Mouse (Mus musculus): ENCODE data around the gene Zmynd19. TPM values are rescaled to one million over a fixed set of nuclear protein-coding genes. Genes with fewer than 3 reads are reported as not detected.

The Zmynd19 gene
- total RNA-seq, 2 experiments from 2014 or later: 4.6 to 6.6 TPM

DNA sequence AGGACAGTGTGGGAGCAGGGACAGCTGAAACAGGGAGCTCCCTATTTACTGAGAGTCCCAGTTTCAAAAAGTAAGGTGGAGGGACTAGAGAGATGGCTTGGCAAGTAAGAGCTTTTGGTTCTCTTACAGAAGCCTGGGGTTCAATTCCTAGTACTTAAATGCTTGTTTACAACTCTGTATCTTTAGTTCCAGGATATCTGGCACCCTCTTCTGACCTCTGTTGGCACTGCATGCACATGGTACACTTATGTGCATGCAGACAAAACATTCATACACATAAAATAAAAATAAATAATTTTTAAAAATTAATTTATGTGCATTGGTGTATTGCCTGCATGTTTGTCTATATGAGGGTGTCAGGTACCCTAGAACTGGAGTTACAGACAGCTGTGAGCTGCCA lies 58.7 kb downstream of the Zmynd19 start:
- 0 out of 2 replicates have a peak, but pooled peaks have one; percentile 61 for ATAC-seq (replicated peaks; ENCODE audit: low FRiP score, poor library complexity, severe bottlenecking)

Other genes with a start within 250 kb of the Zmynd19 start
- gene Cacna1b, start 186.6 kb upstream of the Zmynd19 start, total RNA-seq (2015; ENCODE audit: low replicate concordance): under 0.01 TPM in 1 of 2 replicates, not detected in the other
- gene Cacna1b, start 186.6 kb upstream of the Zmynd19 start, total RNA-seq (2017; ENCODE audit: low replicate concordance): 0.26 TPM in 1 of 2 replicates, not detected in the other
- gene Ehmt1, start 30.2 kb upstream of the Zmynd19 start, total RNA-seq (2015; ENCODE audit: low replicate concordance): 13.8 and 36.0 TPM in 2 replicates
- 60.5 and 74.0 TPM in 2 replicates for gene Ehmt1, start 30.2 kb upstream of the Zmynd19 start, total RNA-seq (2017; ENCODE audit: low replicate concordance)
- 6.3 and 9.0 TPM in 2 replicates for gene Arrdc1, start 14.5 kb upstream of the Zmynd19 start, total RNA-seq (2015; ENCODE audit: low replicate concordance)
- gene Arrdc1, start 14.5 kb upstream of the Zmynd19 start, total RNA-seq (2017; ENCODE audit: low replicate concordance): 7.7 and 8.4 TPM in 2 replicates
- gene Dph7, start 12.6 kb downstream of the Zmynd19 start, total RNA-seq (2015; ENCODE audit: low replicate concordance): 6.5 and 16.3 TPM in 2 replicates
- 2.8 and 6.1 TPM in 2 replicates for gene Dph7, start 12.6 kb downstream of the Zmynd19 start, total RNA-seq (2017; ENCODE audit: low replicate concordance)
- 31.9 and 38.6 TPM in 2 replicates for gene Mrpl41, start 25.3 kb downstream of the Zmynd19 start, total RNA-seq (2015; ENCODE audit: low replicate concordance)
- 37.8 and 40.9 TPM in 2 replicates for gene Mrpl41, start 25.3 kb downstream of the Zmynd19 start, total RNA-seq (2017; ENCODE audit: low replicate concordance)
- gene Pnpla7, start 26.2 kb downstream of the Zmynd19 start, total RNA-seq (2015; ENCODE audit: low replicate concordance): 37.3 and 37.8 TPM in 2 replicates
- gene Pnpla7, start 26.2 kb downstream of the Zmynd19 start, total RNA-seq (2017; ENCODE audit: low replicate concordance): 30.0 and 37.0 TPM in 2 replicates
- 1.8 and 2.5 TPM in 2 replicates for gene Nsmf, start 104.6 kb downstream of the Zmynd19 start, total RNA-seq (2015; ENCODE audit: low replicate concordance)
- 2.1 and 3.9 TPM in 2 replicates for gene Nsmf, start 104.6 kb downstream of the Zmynd19 start, total RNA-seq (2017; ENCODE audit: low replicate concordance)
- not detected in 2 replicates for gene Entpd8, start 130.5 kb downstream of the Zmynd19 start, total RNA-seq (2015; ENCODE audit: low replicate concordance)
- not detected in 2 replicates for gene Entpd8, start 130.5 kb downstream of the Zmynd19 start, total RNA-seq (2017; ENCODE audit: low replicate concordance)
- gene Noxa1, start 145.4 kb downstream of the Zmynd19 start, total RNA-seq (2015; ENCODE audit: low replicate concordance): not detected in 2 replicates
- not detected in 2 replicates for gene Noxa1, start 145.4 kb downstream of the Zmynd19 start, total RNA-seq (2017; ENCODE audit: low replicate concordance)
- gene Nrarp, start 231.0 kb downstream of the Zmynd19 start, total RNA-seq (2015; ENCODE audit: low replicate concordance): 0.42 TPM in 1 of 2 replicates, not detected in the other
- gene Nrarp, start 231.0 kb downstream of the Zmynd19 start, total RNA-seq (2017; ENCODE audit: low replicate concordance): 0.64 and 3.0 TPM in 2 replicates
- gene Tor4a, start 247.1 kb downstream of the Zmynd19 start, total RNA-seq (2015; ENCODE audit: low replicate concordance): 2.9 and 5.4 TPM in 2 replicates
- gene Tor4a, start 247.1 kb downstream of the Zmynd19 start, total RNA-seq (2017; ENCODE audit: low replicate concordance): 0.30 and 2.2 TPM in 2 replicates